Mouse (Mus musculus) embryonic facial prominence, embryonic 11.5 days (tissue): ENCODE data around the gene Atp5j. TPM values are rescaled to one million over a fixed set of nuclear protein-coding genes. Genes with fewer than 3 reads are reported as not detected.

Source experiments
- ATAC-seq: fragments of 200-750 bp; cut with Nextera tagmentation; replicated peaks from 2 replicates; pipeline ENCODE4 v1.8.0; 2017; ENCODE audit warnings: low read depth; ENCODE audit not compliant: insufficient number of reproducible peaks, low FRiP score, low TSS enrichment
- DNase-seq: peaks from one replicate; pipeline ENCODE4 v3.0.0-alpha.2; 2015; ENCODE audit warnings: low spot score
- H3K27ac ChIP-seq: fragments of 300-500 bp; sonication (generic); replicated peaks from 2 replicates; pipeline ENCODE4 v1.5.1; 2014; ENCODE audit warnings: mild to moderate bottlenecking, low read depth, low read length, control low read depth
- H3K27me3 ChIP-seq: fragments of 300-500 bp; sonication (generic); 2 replicates; pipeline ENCODE4 v1.6.1; 2014; ENCODE audit warnings: mild to moderate bottlenecking, low read length, moderate library complexity, mixed read lengths; ENCODE audit not compliant: control insufficient read depth, insufficient read depth
- H3K36me3 ChIP-seq: fragments of 300-500 bp; sonication (generic); replicated peaks from 2 replicates; pipeline ENCODE4 v1.6.1; 2014; ENCODE audit warnings: low read depth, mild to moderate bottlenecking, low read length, moderate library complexity, mixed read lengths; ENCODE audit not compliant: control insufficient read depth, insufficient read depth
- H3K4me1 ChIP-seq: fragments of 300-500 bp; sonication (generic); 2 replicates; pipeline ENCODE4 v1.6.1; 2014; ENCODE audit warnings: low read length, mixed read lengths; ENCODE audit not compliant: control insufficient read depth, insufficient read depth
- H3K4me2 ChIP-seq: fragments of 300-500 bp; sonication (generic); 2 replicates; pipeline ENCODE4 v1.6.1; 2014; ENCODE audit warnings: low read depth, mild to moderate bottlenecking, control low read depth, low read length, moderate library complexity
- H3K4me3 ChIP-seq: fragments of 300-500 bp; sonication (generic); 2 replicates; pipeline ENCODE4 v1.5.1; 2014; ENCODE audit warnings: low read depth, low read length, control low read depth
- H3K9ac ChIP-seq: fragments of 300-500 bp; sonication (generic); replicated peaks from 2 replicates; pipeline ENCODE4 v1.6.1; 2014; ENCODE audit warnings: mild to moderate bottlenecking, control low read depth, low read length
- H3K9me3 ChIP-seq: fragments of 300-500 bp; sonication (generic); replicated peaks from 2 replicates; pipeline ENCODE4 v1.6.1; 2016; ENCODE audit warnings: mild to moderate bottlenecking, low read length, inconsistent platforms, mixed read lengths; ENCODE audit not compliant: control insufficient read depth
- WGBS: fragments of 180-500 bp; shearing (Covaris S2); extraction: QIAGEN DNeasy Blood & Tissue Kit; methylation state at CpG from one replicate; pipeline ENCODE4 v1.1.7; 2014; 5-methylcytosine and 5-hydroxymethylcytosine counted together
- polyA plus RNA-seq: library from polyadenylated mRNA; unstranded; fragments of >200 nt; fragmentation: Nextera tagmentation; extraction: Ambion mirVana; gene quantifications from 2 replicates; pipeline ENCODE4 v1.2.1, GENCODE M21; 2014

The Atp5j gene
- polyA plus RNA-seq, 1 experiment from 2014 or later: 830 TPM

- ATAC-seq (no peak), DNase-seq (no peak)
- H3K9ac ChIP-seq: no peak overlapping the region
- no peaks in the 10 kb centered on the region for H3K27me3 ChIP-seq
- H3K4me3 ChIP-seq: no peak overlapping the region
- H3K4me1 ChIP-seq: no peaks in the 10 kb centered on the region
- no peaks in the 10 kb centered on the region for H3K36me3 ChIP-seq
- 53% methylated on average over 2 of the region's 2 CpGs for WGBS
- no peaks in the 10 kb centered on the region for H3K9me3 ChIP-seq
- no peak overlapping the region for H3K27ac ChIP-seq
- H3K4me2 ChIP-seq: no peak overlapping the region
These were observed 52.1 kb downstream of the Atp5j start for GRCm38 (mm10) chr16:84783279-84783678.

GRCm38 (mm10) chr16:84779718-84780117 lies 55.7 kb downstream of the Atp5j start:
- ATAC-seq (no peak), DNase-seq (no peak)
- Histone ChIP-seq H3K4me1 (no peaks in the 10 kb centered on the region), H3K36me3 (no peaks in the 10 kb centered on the region), H3K4me3 (no peak overlapping the region), H3K27ac (no peak overlapping the region), H3K9ac (no peak overlapping the region), H3K27me3 (no peaks in the 10 kb centered on the region), H3K4me2 (no peak overlapping the region), H3K9me3 (no peaks in the 10 kb centered on the region)
- WGBS: 84% methylated on average over 5 of the region's 5 CpGs

DNA sequence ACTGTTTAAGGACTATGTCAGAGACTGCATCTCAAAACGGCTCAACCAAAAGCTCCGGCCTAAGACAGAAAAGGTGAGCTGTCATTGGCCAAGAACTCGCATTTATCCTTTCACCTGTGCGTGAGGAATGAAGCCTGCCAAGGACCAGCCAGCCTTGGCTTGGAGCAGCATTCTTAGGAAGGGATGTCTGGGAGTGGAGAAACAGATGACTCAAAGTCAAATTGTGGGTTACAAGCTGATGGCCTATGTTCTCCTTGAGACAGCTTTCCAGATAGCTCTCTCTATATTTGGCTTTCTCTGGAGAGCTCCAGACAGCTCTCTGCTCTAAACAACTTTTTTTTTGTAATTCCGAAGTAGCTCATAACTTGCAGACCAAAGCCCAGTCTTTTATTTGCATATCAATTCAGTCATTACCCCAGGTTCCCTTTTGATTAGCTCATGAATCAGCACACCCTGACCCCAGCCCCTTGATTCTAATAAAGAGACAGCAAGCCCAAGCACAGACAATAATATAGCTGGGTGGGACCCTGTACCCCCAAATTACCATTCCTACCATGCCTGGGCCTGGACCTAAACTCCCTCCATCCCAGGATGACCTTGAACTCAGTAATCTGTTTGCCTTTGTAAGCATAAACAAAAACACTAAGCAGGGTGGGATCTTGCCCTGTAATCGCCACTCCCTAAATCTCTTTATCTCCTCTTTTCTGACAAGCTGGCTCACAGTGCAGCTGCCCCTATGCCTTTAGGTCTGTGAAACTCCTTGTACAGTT lies 56.4 kb downstream of the Atp5j start:
- no peak overlapping the region for H3K9ac ChIP-seq
- 82% methylated on average over 6 of the region's 6 CpGs for WGBS
- DNase-seq (no peak), ATAC-seq (no peak)
- no peak overlapping the region for H3K4me2 ChIP-seq
- H3K4me3 ChIP-seq: no peak overlapping the region
- no peaks in the 10 kb centered on the region for H3K9me3 ChIP-seq
- H3K27me3 ChIP-seq: no peaks in the 10 kb centered on the region
- no peak overlapping the region for H3K27ac ChIP-seq
- H3K36me3 ChIP-seq: no peaks in the 10 kb centered on the region
- no peaks in the 10 kb centered on the region for H3K4me1 ChIP-seq

- WGBS: 73% methylated on average over 6 of the region's 6 CpGs
These were observed 57.0 kb downstream of the Atp5j start for GRCm38 (mm10) chr16:84778431-84778830.

More at GRCm38 (mm10) chr16:84778431-84778830, 57.0 kb downstream of the Atp5j start:
- no peak overlapping the region for H3K4me3 ChIP-seq
- H3K27ac ChIP-seq: no peak overlapping the region
- DNase-seq (no peak), ATAC-seq (no peak)
- H3K27me3 ChIP-seq: no peaks in the 10 kb centered on the region
- H3K9ac ChIP-seq: no peak overlapping the region
- no peaks in the 10 kb centered on the region for H3K4me1 ChIP-seq
- no peaks in the 10 kb centered on the region for H3K36me3 ChIP-seq
- no peak overlapping the region for H3K4me2 ChIP-seq
- H3K9me3 ChIP-seq: no peaks in the 10 kb centered on the region

Other genes starting within 250 kb of the Atp5j start
- gene Mrpl39, start 99.9 kb downstream of the Atp5j start, polyA plus RNA-seq: 53.5 and 56.7 TPM in 2 replicates
- 12.7 and 14.3 TPM in 2 replicates for gene Jam2, start 61.5 kb downstream of the Atp5j start, polyA plus RNA-seq
- gene Gabpa, start 700 bp downstream of the Atp5j start, polyA plus RNA-seq: 44.9 and 47.2 TPM in 2 replicates